Mouse (Mus musculus): ENCODE data around the gene Fam19a5. TPM values are rescaled to one million over a fixed set of nuclear protein-coding genes. Genes with fewer than 3 reads are reported as not detected.
A peak's percentile ranks its signal among the peaks of the same experiment; 100 is the strongest.

The Fam19a5 gene
- polyA plus RNA-seq, 1 experiment from 2014 or later, result 6.5 TPM

DNA sequence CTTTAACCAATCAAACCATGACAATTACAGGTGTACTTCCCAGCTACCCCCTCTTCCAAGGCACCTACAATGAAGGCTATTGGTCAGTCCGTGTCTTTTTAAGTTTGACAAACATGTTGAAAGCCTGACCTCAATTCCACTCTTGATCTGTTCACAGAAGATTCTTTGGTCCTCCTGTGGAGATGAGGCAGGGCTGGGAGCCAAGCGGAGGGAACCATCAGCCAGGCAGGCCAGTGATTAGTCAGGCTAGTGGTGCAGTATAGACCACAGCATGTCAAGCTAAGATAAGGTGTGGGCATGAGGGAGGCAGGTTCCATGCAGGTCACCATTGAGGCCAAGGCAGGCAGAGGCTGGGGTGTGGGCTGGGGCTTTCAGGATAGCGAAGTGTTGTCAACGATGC, 54.5 kb downstream of the Fam19a5 start:
- ATAC-seq (replicated peaks; ENCODE audit: low FRiP score) (no peak), DNase-seq (ENCODE audit: low spot score) (no peak)
- Histone ChIP-seq H3K4me3 (ENCODE audit: low read depth, low read length) (no peak overlapping the region), H3K27ac (ENCODE audit: low read depth, low read length) (no peak overlapping the region), H3K4me1 (replicated peaks; ENCODE audit: control insufficient read depth, insufficient read depth, low read length) (no peaks in the 10 kb centered on the region), H3K9me3 (ENCODE audit: control insufficient read depth, low read length) (no peaks in the 10 kb centered on the region), H3K4me2 (ENCODE audit: low read depth, low read length, severe bottlenecking) (no peak overlapping the region), H3K36me3 (ENCODE audit: control insufficient read depth, insufficient read depth, low read length) (no peaks in the 10 kb centered on the region), H3K9ac (ENCODE audit: low read length) (no peak overlapping the region), H3K27me3 (ENCODE audit: control insufficient read depth, insufficient read depth, low read length) (no peaks in the 10 kb centered on the region)
- 89% methylated on average over 4 of the region's 4 CpGs for WGBS

DNA sequence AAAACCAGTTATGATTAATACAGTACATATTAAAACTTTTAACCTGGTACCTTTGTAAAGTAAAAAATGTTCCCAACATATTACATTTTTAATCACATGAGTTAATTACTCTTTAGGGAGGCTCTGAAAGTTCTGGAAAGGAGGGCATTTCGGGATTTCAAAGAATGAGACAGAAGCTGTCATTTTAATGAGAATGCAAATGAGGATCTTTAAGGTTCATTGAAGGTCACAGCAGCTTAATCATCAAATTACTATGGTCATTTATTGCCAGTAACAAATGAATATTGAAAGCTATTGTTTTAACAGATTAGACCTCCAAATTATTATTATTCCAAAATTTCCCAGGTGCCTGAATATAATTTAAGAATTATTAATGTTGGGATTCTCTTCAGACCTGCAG, 59.2 kb downstream of the Fam19a5 start:
- Histone ChIP-seq H3K36me3 (ENCODE audit: control insufficient read depth, insufficient read depth, low read length) (no peaks in the 10 kb centered on the region), H3K27ac (ENCODE audit: low read depth, low read length) (no peak overlapping the region), H3K4me1 (replicated peaks; ENCODE audit: control insufficient read depth, insufficient read depth, low read length) (no peaks in the 10 kb centered on the region), H3K9ac (ENCODE audit: low read length) (no peak overlapping the region), H3K4me3 (ENCODE audit: low read depth, low read length) (no peak overlapping the region), H3K4me2 (ENCODE audit: low read depth, low read length, severe bottlenecking) (no peak overlapping the region), H3K9me3 (ENCODE audit: control insufficient read depth, low read length) (no peaks in the 10 kb centered on the region), H3K27me3 (ENCODE audit: control insufficient read depth, insufficient read depth, low read length) (no peaks in the 10 kb centered on the region)
- no peak for ATAC-seq (replicated peaks; ENCODE audit: low FRiP score)
- WGBS, result 53% methylated on average over 1 of the region's 1 CpGs
- DNase-seq (ENCODE audit: low spot score), result no peak

DNA sequence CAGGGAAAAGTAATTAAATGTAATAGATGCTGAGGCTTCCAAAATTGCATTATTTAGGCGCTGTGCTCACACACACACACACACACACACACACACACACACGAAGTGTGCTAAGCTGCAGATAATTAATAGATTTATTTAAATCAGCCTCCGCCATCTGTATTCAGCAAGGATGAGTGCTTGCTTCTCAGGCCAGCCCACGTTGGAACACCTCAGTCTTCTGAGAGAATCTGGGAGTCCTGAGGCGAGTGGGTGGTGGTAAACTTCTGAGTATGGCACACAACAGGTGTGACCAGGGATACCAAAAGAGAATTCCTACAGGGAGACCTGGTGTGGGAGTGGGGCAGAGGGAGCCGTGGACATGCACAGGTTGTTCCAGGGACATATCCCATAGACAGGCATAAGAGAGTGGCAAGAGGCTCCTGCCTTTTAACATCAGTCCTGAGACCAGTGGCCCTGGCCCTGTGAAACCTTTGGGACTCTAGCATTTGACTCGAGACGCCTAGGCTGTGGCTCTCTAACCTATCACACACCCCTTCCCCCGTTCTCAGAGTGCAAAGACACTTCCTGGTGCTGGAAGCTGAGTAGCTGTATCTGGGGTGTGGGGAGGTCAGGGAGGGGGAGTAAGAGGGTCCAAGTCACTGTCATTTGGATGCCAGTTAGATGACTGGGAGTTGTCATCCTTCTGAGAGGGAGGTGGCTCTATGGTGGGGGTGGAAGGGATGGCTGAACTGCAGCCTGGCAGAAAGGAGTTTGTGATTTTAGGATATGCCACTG, 61.6 kb downstream of the Fam19a5 start:
- Histone ChIP-seq H3K4me1 (replicated peaks; ENCODE audit: control insufficient read depth, insufficient read depth, low read length) (no peaks in the 10 kb centered on the region), H3K9me3 (ENCODE audit: control insufficient read depth, low read length) (no peaks in the 10 kb centered on the region), H3K9ac (ENCODE audit: low read length) (no peak overlapping the region), H3K4me3 (ENCODE audit: low read depth, low read length) (no peak overlapping the region), H3K36me3 (ENCODE audit: control insufficient read depth, insufficient read depth, low read length) (no peaks in the 10 kb centered on the region), H3K4me2 (ENCODE audit: low read depth, low read length, severe bottlenecking) (no peak overlapping the region), H3K27ac (ENCODE audit: low read depth, low read length) (no peak overlapping the region), H3K27me3 (ENCODE audit: control insufficient read depth, insufficient read depth, low read length) (no peaks in the 10 kb centered on the region)
- no peak for ATAC-seq (replicated peaks; ENCODE audit: low FRiP score)
- WGBS, result 60% methylated on average over 9 of the region's 9 CpGs
- DNase-seq (ENCODE audit: low spot score), result no peak

DNA sequence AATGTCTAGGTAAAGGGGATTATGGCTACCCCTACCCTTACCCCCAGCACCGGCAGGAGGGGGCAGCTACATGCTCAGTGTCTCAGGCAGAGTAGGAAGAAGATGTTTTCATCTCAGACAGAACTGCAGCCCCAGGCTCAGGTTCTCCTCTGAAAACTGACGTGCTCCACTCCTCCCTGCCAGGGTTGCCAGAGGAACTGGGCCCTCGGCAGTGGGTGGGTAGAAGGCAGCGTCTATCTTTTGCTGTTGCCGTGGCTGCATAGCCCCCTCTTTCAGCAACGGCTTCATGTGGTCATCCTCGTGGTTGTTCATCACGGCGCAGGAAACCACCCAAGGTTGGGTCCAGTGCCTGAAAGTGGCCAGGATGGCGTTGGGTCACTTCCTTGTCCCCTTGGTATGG, 62.6 kb downstream of the Fam19a5 start:
- Histone ChIP-seq H3K9me3 (ENCODE audit: control insufficient read depth, low read length) (no peaks in the 10 kb centered on the region), H3K4me2 (ENCODE audit: low read depth, low read length, severe bottlenecking) (no peak overlapping the region), H3K27ac (ENCODE audit: low read depth, low read length) (no peak overlapping the region), H3K27me3 (ENCODE audit: control insufficient read depth, insufficient read depth, low read length) (no peaks in the 10 kb centered on the region), H3K4me1 (replicated peaks; ENCODE audit: control insufficient read depth, insufficient read depth, low read length) (no peaks in the 10 kb centered on the region), H3K4me3 (ENCODE audit: low read depth, low read length) (no peak overlapping the region), H3K9ac (ENCODE audit: low read length) (no peak overlapping the region), H3K36me3 (ENCODE audit: control insufficient read depth, insufficient read depth, low read length) (no peaks in the 10 kb centered on the region)
- no peak for DNase-seq (ENCODE audit: low spot score)
- WGBS, result 92% methylated on average over 10 of the region's 10 CpGs
- ATAC-seq (replicated peaks; ENCODE audit: low FRiP score), result no peak

DNA sequence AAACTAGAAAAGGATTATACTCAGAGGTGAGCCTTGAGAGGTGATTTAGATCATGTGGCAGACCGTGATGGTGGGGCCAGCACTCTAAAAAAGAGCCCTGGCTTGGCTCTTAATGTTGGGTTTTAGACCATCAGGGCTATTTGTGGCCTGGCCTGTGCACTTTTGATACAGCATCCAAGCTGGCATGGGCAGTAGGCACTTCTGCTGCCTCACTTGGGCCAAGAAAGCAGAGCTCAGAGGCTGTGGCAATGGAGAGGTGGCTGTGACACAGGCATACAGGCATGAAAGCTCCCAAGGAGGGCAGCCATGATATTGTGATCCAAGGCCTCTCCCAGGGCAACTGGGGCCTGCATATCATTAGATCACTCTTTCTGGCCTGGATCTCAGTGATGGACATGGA, 65.1 kb downstream of the Fam19a5 start:
- no peak overlapping the region for H3K27ac ChIP-seq (ENCODE audit: low read depth, low read length)
- no peaks in the 10 kb centered on the region for H3K9me3 ChIP-seq (ENCODE audit: control insufficient read depth, low read length)
- 94% methylated on average over 1 of the region's 1 CpGs for WGBS
- no peak overlapping the region for H3K4me3 ChIP-seq (ENCODE audit: low read depth, low read length)
- H3K4me2 ChIP-seq (ENCODE audit: low read depth, low read length, severe bottlenecking), result no peak overlapping the region
- no peaks in the 10 kb centered on the region for H3K27me3 ChIP-seq (ENCODE audit: control insufficient read depth, insufficient read depth, low read length)
- H3K9ac ChIP-seq (ENCODE audit: low read length), result no peak overlapping the region
- DNase-seq (ENCODE audit: low spot score) (no peak), ATAC-seq (replicated peaks; ENCODE audit: low FRiP score) (no peak)
- H3K36me3 ChIP-seq (ENCODE audit: control insufficient read depth, insufficient read depth, low read length), result no peaks in the 10 kb centered on the region
- no peaks in the 10 kb centered on the region for H3K4me1 ChIP-seq (replicated peaks; ENCODE audit: control insufficient read depth, insufficient read depth, low read length)

DNA sequence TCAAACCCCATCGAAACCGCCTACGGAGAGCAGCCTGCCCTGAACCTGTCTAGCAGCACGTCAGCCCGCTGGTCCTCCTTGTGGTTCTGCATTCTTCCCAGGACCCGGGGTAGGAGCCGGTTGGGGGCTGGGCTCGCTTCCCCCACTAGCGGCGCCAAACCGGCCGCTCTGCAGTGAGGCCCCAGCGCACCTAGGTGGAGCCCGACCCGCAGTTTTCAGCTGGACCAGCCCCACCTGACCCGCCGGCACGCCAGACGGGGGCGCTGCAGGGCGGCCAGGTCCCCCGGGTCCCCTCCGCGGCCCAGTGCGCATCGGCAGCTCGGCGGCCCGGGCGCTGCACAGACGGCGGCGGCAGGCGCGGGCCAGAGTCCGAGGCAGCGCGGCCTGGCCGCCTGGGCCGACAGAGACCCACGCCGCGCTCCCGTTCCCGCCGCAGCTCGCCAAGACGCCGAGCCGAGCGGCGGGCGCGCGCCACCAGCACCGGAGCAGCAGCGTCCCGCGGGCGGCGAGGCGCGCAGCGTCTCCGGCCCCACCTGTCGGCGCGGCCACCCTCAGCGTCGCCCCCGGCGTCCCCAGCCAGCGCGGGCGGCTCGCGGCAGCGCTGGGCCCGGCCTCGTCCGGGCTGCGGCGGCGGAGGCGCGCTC, 80.0 kb downstream of the Fam19a5 start:
- WGBS, result under 1% methylated on average over 86 of the region's 86 CpGs
- no peaks in the 10 kb centered on the region for H3K27me3 ChIP-seq (ENCODE audit: control insufficient read depth, insufficient read depth, low read length)
- peak overlapping the region; percentile 94 for H3K4me2 ChIP-seq (ENCODE audit: low read depth, low read length, severe bottlenecking)
- peak overlapping the region; percentile 68 for H3K4me3 ChIP-seq (ENCODE audit: low read depth, low read length)
- DNase-seq (ENCODE audit: low spot score) (peak; percentile 97), ATAC-seq (replicated peaks; ENCODE audit: low FRiP score) (peak; percentile 88)
- peak overlapping the region; percentile 80 for H3K9ac ChIP-seq (ENCODE audit: low read length)
- no peaks in the 10 kb centered on the region for H3K9me3 ChIP-seq (ENCODE audit: control insufficient read depth, low read length)
- peak overlapping the region; percentile 68 for H3K27ac ChIP-seq (ENCODE audit: low read depth, low read length)
- peaks cover 13% of the 10 kb centered on the region for H3K4me1 ChIP-seq (replicated peaks; ENCODE audit: control insufficient read depth, insufficient read depth, low read length)
- H3K36me3 ChIP-seq (ENCODE audit: control insufficient read depth, insufficient read depth, low read length), result no peaks in the 10 kb centered on the region

DNA sequence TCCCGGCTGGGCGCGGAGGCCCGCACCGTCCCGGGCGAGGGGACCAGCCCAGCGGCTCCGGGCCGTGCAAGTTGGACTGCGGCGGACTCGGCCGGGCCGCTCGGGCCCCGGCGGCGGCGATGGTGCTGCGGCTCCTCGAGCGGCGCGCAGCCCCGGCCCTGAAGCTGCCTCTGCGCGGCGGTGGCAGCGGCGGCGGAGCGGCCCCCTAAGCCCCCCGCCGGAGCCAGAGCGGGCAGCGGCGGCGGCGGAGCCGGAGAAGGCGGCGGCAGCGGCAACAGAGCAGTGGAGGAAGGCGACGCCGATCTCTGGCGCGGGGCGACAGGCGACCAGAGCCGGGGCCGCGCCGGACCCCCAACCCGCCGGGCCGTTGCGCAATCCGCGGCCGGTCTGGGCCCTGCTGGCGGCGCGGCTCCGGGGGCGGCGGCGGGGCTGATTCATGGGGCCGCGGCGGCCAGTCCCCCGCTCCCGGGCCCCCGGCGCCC, 80.6 kb downstream of the Fam19a5 start:
- Histone ChIP-seq H3K9ac (ENCODE audit: low read length) (peak overlapping the region; percentile 80), H3K4me1 (replicated peaks; ENCODE audit: control insufficient read depth, insufficient read depth, low read length) (peaks cover 13% of the 10 kb centered on the region), H3K27me3 (ENCODE audit: control insufficient read depth, insufficient read depth, low read length) (no peaks in the 10 kb centered on the region), H3K36me3 (ENCODE audit: control insufficient read depth, insufficient read depth, low read length) (no peaks in the 10 kb centered on the region), H3K9me3 (ENCODE audit: control insufficient read depth, low read length) (no peaks in the 10 kb centered on the region), H3K4me2 (ENCODE audit: low read depth, low read length, severe bottlenecking) (peak overlapping the region; percentile 94), H3K4me3 (ENCODE audit: low read depth, low read length) (peak overlapping the region; percentile 68), H3K27ac (ENCODE audit: low read depth, low read length) (peak overlapping the region; percentile 68)
- ATAC-seq (replicated peaks; ENCODE audit: low FRiP score), result peak; percentile 19; the same call in 1 of the 2 replicates
- WGBS, result 0% methylated on average over 48 of the region's 76 CpGs
- peak; percentile 76 for DNase-seq (ENCODE audit: low spot score)

DNA sequence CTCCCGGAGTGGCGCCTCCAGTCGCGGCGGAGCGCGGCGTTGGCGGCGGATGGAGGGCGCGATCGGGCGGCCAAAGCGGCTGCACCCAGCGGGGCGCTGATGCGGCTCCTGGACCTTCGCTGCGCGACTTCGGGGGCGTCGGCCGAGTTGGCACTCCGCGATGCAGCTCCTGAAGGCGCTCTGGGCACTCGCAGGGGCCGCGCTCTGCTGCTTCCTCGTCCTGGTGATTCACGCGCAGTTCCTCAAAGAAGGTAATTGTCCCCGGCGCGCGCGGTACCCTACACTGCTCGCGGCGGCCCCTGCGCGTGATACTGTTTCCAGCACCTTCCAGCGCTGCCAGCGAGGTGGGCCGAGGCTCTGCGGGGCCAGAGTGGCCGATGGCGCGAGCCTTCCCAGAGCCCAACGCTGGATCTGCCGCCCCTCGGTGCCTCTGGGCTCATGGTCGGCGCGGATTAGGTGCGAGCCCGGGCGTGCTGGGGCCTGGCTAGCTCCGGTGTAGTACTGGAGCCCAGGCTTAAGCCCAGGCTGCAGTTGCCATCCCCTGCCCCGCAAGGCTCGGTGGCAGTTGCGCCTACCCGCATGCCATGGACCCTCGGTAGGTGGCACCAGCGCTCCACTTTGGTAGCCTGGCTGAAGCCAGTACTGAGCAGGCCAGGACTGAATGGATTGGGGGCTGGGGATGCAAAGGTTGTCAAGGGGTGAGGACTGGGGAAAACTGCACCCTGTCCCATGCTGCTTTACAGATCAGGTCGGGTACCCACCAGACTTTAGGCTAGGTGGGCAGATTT, 81.3 kb downstream of the Fam19a5 start:
- Histone ChIP-seq H3K4me2 (ENCODE audit: low read depth, low read length, severe bottlenecking) (peak overlapping the region; percentile 94), H3K27me3 (ENCODE audit: control insufficient read depth, insufficient read depth, low read length) (no peaks in the 10 kb centered on the region), H3K4me1 (replicated peaks; ENCODE audit: control insufficient read depth, insufficient read depth, low read length) (peaks cover 13% of the 10 kb centered on the region), H3K9ac (ENCODE audit: low read length) (peak overlapping the region; percentile 80), H3K36me3 (ENCODE audit: control insufficient read depth, insufficient read depth, low read length) (no peaks in the 10 kb centered on the region), H3K9me3 (ENCODE audit: control insufficient read depth, low read length) (no peaks in the 10 kb centered on the region), H3K4me3 (ENCODE audit: low read depth, low read length) (peak overlapping the region; percentile 68), H3K27ac (ENCODE audit: low read depth, low read length) (peak overlapping the region; percentile 46; the same call in 1 of the 2 replicates)
- ATAC-seq (replicated peaks; ENCODE audit: low FRiP score), result peak; percentile 86
- WGBS, result under 1% methylated on average over 61 of the region's 68 CpGs
- DNase-seq (ENCODE audit: low spot score), result peak; percentile 94

All from forebrain, embryonic 11.5 days (tissue).